Mouse (Mus musculus): ENCODE measurements around the gene Bcl6b. TPM values are rescaled to one million over a fixed set of nuclear protein-coding genes. Genes with fewer than 3 reads are reported as not detected.

Gene Bcl6b
- 2.0 and 2.7 TPM in 2 replicates for polyA plus RNA-seq (2012; rRNA removed)

DNA sequence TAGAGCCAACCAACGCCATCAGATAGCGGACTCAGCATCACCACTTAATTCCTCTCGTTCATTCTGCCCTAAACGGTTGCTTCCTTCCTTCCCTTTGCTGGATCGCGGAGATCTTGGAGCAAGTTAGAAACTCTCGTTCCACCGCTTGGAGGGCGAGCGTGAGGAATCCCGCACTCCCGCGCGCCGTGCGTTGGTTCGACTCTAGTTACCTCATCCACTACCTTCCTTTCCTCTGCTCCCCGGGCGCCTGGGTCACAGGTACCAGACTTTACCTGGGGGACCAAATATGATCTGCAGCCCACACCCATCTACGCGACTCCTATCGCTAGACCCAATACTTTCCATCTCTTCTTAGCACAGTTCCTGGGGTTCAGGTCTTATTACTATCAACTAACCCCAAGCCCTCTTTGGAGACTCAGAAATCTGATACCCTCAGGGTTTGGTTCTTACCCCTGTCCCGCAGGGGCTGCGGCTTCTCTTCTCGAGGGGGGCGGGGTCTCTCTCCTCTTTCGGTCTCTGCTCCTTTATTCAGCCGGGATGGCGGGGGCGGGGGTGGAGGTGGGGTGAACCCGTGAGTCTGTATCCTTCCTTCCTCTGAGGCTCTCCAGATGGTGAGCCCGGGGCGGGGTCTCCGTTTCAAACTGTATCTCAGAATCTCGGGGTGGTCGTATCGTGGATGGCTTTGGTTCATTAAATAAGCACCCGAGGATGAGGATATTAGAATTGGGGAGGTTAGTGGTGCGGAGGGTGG, at the start of gene Bcl6b:
Bcl6b (minus strand) TSS at position 539 of the 751 bp plus-strand sequence.

DNA sequence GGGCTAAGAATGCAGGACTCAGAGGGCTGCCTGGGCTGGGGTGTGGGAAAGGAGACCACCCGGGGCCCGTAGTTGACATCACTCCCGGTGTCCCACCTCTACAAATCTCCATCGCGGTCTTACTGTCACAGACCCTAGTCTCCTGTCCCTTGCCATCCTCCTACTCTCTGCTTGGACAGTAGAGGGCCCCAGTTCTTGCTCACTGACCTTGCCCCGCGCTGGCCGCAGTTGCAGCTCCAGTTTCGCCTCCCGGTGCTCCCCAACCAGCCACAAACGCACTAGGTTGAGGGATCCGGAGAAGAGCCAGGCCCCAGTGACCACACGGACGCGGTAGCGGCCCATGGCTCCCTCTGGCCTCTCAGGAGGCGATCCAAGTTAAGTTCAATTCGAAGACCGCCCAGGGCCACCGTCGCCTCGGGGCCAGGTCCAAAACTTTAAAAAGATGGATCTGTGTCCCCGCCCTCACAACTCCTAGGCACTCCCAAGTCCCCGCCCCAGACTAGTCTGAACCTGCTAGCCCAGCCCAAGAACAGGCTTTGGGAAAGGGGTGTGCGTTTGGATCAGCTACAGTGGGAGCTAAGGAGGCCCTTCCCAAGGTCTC, 25.4 kb upstream of the Bcl6b start, which contains the start of gene Alox12:
Alox12 (minus strand) TSS at position 423 of the 601 bp plus-strand sequence.

DNA sequence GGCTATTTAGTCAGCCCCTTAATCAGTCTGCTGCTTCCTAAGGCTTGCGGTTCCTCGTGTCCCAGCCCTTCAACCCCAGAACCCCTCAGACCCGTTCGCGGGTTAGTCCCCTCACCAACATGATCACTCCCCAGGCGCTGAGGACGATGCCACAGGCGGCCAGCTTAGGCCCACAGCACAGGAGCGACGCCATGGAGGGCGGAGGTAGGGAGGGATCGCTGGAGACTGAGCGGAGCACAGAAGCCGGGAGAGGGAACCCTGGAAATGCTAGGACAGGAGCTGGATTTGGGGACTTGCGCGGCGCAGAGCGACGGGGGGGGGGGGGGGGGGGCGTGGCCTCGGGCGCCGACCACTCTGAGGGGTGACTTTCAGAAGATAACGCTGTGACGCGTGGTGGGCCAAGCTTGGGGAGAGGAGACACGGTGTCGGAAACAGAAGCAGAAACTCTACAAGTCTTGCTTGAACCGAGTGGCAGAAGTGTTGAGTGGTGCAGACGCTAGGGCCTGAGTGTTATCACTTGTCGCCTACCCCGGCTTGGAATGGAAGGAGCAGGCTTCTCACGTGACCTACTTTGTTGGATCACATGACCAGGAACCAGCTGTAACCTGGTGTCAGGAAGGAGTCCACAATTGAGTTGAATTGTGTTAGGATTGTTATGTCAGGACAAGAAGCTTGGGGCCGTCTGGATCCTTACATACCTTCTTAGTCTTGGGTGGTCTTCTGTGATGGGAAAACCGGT, 10.1 kb upstream of the Bcl6b start, which contains the start of the genes Gm21988 and Rnasek:
Gm21988 (minus strand) TSS at position 290 of the 739 bp plus-strand sequence.
Rnasek (minus strand) TSS at position 302 of the 739 bp plus-strand sequence.

GRCm38 (mm10) chr11:70237457-70238167, 8.0 kb upstream of the Bcl6b start, which contains the start of gene 0610010K14Rik:
TSS of gene 0610010K14Rik (minus strand) at chr11:70237914.

GRCm38 (mm10) chr11:70220731-70221602, 8.6 kb downstream of the Bcl6b start, which contains the start of gene Slc16a13:
TSS of gene Slc16a13 (minus strand) at chr11:70221064.

DNA sequence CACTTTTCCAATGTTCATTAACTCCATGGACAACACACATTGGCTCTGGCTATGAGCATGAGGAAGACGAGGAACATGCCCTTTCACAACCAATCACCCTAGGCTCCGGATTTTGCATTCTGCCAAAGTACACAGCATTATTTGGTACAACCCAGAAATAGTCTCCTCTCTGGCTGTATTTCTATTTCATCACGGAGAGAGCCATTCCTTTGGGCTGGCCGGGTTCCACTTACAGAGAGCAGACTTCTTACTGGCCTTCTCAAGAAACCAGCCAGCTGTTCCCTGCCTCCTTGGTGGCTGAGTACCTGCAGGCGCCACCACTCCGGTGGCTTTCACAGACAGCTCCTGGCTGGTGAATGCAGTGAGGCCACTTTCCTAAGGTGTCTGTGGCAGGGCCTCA, 17.2 kb downstream of the Bcl6b start, which contains the start of gene Slc16a11:
Slc16a11 (plus strand) TSS at position 330 of the 400 bp plus-strand sequence.

Other genes with a start within 250 kb of the Bcl6b start
- 100 and 117 TPM in 2 replicates for gene Ctdnep1, start 248.6 kb downstream of the Bcl6b start, polyA plus RNA-seq (2012; rRNA removed)
- gene Elp5, start 247.3 kb downstream of the Bcl6b start, polyA plus RNA-seq (2012; rRNA removed), result 38.7 and 48.9 TPM in 2 replicates
- gene Gabarap, start 238.7 kb downstream of the Bcl6b start, polyA plus RNA-seq (2012; rRNA removed), result 207 and 284 TPM in 2 replicates
- gene Phf23, start 234.0 kb downstream of the Bcl6b start, polyA plus RNA-seq (2012; rRNA removed), result 12.3 and 13.5 TPM in 2 replicates
- 12.1 TPM in 2 replicates for gene Dvl2, start 229.2 kb downstream of the Bcl6b start, polyA plus RNA-seq (2012; rRNA removed)
- gene Acadvl, start 214.4 kb downstream of the Bcl6b start, polyA plus RNA-seq (2012; rRNA removed), result 106 and 112 TPM in 2 replicates
- 12.2 and 16.0 TPM in 2 replicates for gene Dlg4, start 212.9 kb downstream of the Bcl6b start, polyA plus RNA-seq (2012; rRNA removed)
- 0.22 and 0.60 TPM in 2 replicates for gene Asgr1, start 175.7 kb downstream of the Bcl6b start, polyA plus RNA-seq (2012; rRNA removed)
- 0.52 TPM in 2 replicates for gene Asgr2, start 137.2 kb downstream of the Bcl6b start, polyA plus RNA-seq (2012; rRNA removed)
- gene Mgl2, start 99.5 kb downstream of the Bcl6b start, polyA plus RNA-seq (2012; rRNA removed), result 2.6 and 4.0 TPM in 2 replicates
- gene Clec10a, start 73.6 kb downstream of the Bcl6b start, polyA plus RNA-seq (2012; rRNA removed), result 1.3 and 3.6 TPM in 2 replicates
- gene Slc16a11, start 17.0 kb downstream of the Bcl6b start, polyA plus RNA-seq (2012; rRNA removed), result 19.0 and 22.8 TPM in 2 replicates
- gene Slc16a13, start 8.7 kb downstream of the Bcl6b start, polyA plus RNA-seq (2012; rRNA removed), result 7.2 and 11.0 TPM in 2 replicates
- gene 0610010K14Rik, start 8.1 kb upstream of the Bcl6b start, polyA plus RNA-seq (2012; rRNA removed), result 45.7 and 58.9 TPM in 2 replicates
- gene Gm21988, start 10.0 kb upstream of the Bcl6b start, polyA plus RNA-seq (2012; rRNA removed), result 5.9 and 6.5 TPM in 2 replicates
- gene Rnasek, start 10.0 kb upstream of the Bcl6b start, polyA plus RNA-seq (2012; rRNA removed), result 146 and 189 TPM in 2 replicates
- 1.2 and 1.7 TPM in 2 replicates for gene Alox12, start 25.6 kb upstream of the Bcl6b start, polyA plus RNA-seq (2012; rRNA removed)
- gene Alox12e, start 92.8 kb upstream of the Bcl6b start, polyA plus RNA-seq (2012; rRNA removed), result 0.09 and 0.10 TPM in 2 replicates
- gene Alox15, start 122.2 kb upstream of the Bcl6b start, polyA plus RNA-seq (2012; rRNA removed), result 2.3 and 3.8 TPM in 2 replicates
- 13.3 and 14.7 TPM in 2 replicates for gene Pelp1, start 180.2 kb upstream of the Bcl6b start, polyA plus RNA-seq (2012; rRNA removed)
- 22.9 and 26.3 TPM in 2 replicates for gene Arrb2, start 202.8 kb upstream of the Bcl6b start, polyA plus RNA-seq (2012; rRNA removed)
- 18.3 TPM in 2 replicates for gene Med11, start 222.1 kb upstream of the Bcl6b start, polyA plus RNA-seq (2012; rRNA removed)
- 4.1 and 4.6 TPM in 2 replicates for gene Zmynd15, start 229.6 kb upstream of the Bcl6b start, polyA plus RNA-seq (2012; rRNA removed)
- gene Cxcl16, start 230.2 kb upstream of the Bcl6b start, polyA plus RNA-seq (2012; rRNA removed), result 21.9 and 24.0 TPM in 2 replicates